Mouse (Mus musculus) megakaryocyte, embryonic 14.5 days (primary cell): Measurements from ENCODE around the gene Gsto2. TPM values are rescaled to one million over a fixed set of nuclear protein-coding genes. Genes with fewer than 3 reads are reported as not detected.

ENCODE experiments used
- H3K27me3 ChIP-seq: replicated peaks from 2 replicates; pipeline ENCODE3; 2012; ENCODE audit warnings: inconsistent platforms
- H3K36me3 ChIP-seq: replicated peaks from 2 replicates; pipeline ENCODE3; 2012; ENCODE audit warnings: low read length, inconsistent platforms, mixed read lengths
- H3K4me1 ChIP-seq: 2 replicates; pipeline ENCODE4 v1.6.1; 2012; ENCODE audit warnings: inconsistent platforms
- H3K4me3 ChIP-seq: replicated peaks from 2 replicates; pipeline ENCODE3; 2012; ENCODE audit warnings: moderate library complexity, mild to moderate bottlenecking, inconsistent platforms
- H3K9me3 ChIP-seq: 2 replicates; pipeline ENCODE4 v1.6.1; 2012; ENCODE audit warnings: inconsistent platforms
- FLI1 ChIP-seq: IDR thresholded peaks from 2 replicates; pipeline ENCODE4 v1.6.1; 2012; ENCODE audit warnings: low read length, inconsistent platforms, mixed read lengths
- GATA1 ChIP-seq: IDR thresholded peaks from 3 replicates; pipeline ENCODE4 v1.6.1; 2012; ENCODE audit warnings: mixed read lengths, low read length, inconsistent platforms, borderline replicate concordance
- polyA plus RNA-seq: library from polyadenylated mRNA; stranded (reverse); fragments of >175 nt; gene quantifications from 2 replicates; pipeline ENCODE4 v1.2.3, GENCODE M21; 2012; ENCODE audit warnings: low replicate concordance; ENCODE audit not compliant: insufficient read depth

Gsto2 gene
- polyA plus RNA-seq, 1 experiment, result not detected

DNA sequence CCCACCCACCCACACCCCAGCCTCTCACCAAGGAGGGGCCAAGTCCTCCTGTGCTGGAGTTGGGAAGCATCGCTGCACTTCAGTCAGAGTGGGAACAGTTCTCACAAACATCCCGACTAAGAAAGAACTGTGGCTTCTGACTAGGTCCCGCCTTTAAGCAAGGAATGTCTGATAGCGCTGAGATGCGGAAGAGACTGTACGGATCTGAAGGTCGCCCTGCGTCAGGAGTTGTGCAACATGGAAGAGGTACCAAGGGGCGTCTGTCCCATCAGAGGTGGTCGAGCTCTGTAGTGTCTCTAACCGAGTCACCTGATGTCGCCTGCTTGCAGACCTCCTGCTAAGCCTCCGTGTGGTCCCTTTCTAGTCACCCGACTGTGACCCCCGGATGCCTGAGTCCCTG, 10.9 kb downstream of the Gsto2 start:
- Histone ChIP-seq H3K4me3 (no peak overlapping the region), H3K36me3 (no peaks in the 10 kb centered on the region), H3K27me3 (peaks cover 38% of the 10 kb centered on the region), H3K4me1 (no peaks in the 10 kb centered on the region), H3K9me3 (no peaks in the 10 kb centered on the region)
- TF ChIP-seq FLI1 (no peak), GATA1 (no peak)

GRCm38 (mm10) chr19:47881538-47881937, 16.2 kb downstream of the Gsto2 start:
- TF ChIP-seq GATA1 (no peak), FLI1 (no peak)
- H3K4me3 ChIP-seq, result no peak overlapping the region
- no peaks in the 10 kb centered on the region for H3K36me3 ChIP-seq
- H3K9me3 ChIP-seq, result no peaks in the 10 kb centered on the region
- H3K4me1 ChIP-seq, result peaks cover 34% of the 10 kb centered on the region
- peaks cover 19% of the 10 kb centered on the region for H3K27me3 ChIP-seq

GRCm38 (mm10) chr19:47882151-47882881, 17.0 kb downstream of the Gsto2 start:
- Histone ChIP-seq H3K9me3 (no peaks in the 10 kb centered on the region), H3K27me3 (peaks cover 13% of the 10 kb centered on the region), H3K4me1 (peaks cover 41% of the 10 kb centered on the region), H3K36me3 (no peaks in the 10 kb centered on the region), H3K4me3 (no peak overlapping the region)
- no peak for TF ChIP-seq FLI1
- no peak for TF ChIP-seq GATA1

DNA sequence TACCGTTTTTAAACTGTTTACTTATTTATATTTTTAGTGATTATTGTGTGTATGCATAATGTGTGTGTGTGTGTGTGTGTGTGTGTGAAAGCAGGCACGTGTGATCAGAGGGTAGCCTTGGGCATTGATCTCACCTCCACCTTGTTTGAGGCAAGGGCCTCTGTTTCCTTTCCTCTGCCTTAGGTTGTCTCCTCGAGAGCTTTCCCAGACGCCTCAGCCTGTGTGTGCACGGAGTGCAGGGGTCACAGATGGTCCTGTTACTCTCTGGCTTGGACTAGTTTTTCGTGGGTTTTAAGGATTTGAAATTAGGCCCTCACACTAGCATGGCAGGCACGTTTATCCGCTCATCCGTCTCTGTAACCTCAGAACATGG, 17.5 kb downstream of the Gsto2 start:
- Histone ChIP-seq H3K36me3 (no peaks in the 10 kb centered on the region), H3K9me3 (no peaks in the 10 kb centered on the region), H3K27me3 (peaks cover 13% of the 10 kb centered on the region), H3K4me3 (no peak overlapping the region), H3K4me1 (peaks cover 46% of the 10 kb centered on the region)
- no peak for TF ChIP-seq GATA1
- no peak for TF ChIP-seq FLI1

GRCm38 (mm10) chr19:47884296-47885085, 19.2 kb downstream of the Gsto2 start:
- Histone ChIP-seq H3K4me1 (peaks cover 46% of the 10 kb centered on the region), H3K4me3 (no peak overlapping the region), H3K36me3 (no peaks in the 10 kb centered on the region), H3K9me3 (no peaks in the 10 kb centered on the region), H3K27me3 (peaks cover 6% of the 10 kb centered on the region)
- no peak for TF ChIP-seq FLI1
- no peak for TF ChIP-seq GATA1

GRCm38 (mm10) chr19:47885191-47885743, 19.9 kb downstream of the Gsto2 start:
- no peaks in the 10 kb centered on the region for H3K36me3 ChIP-seq
- H3K27me3 ChIP-seq, result peaks cover 4% of the 10 kb centered on the region
- peaks cover 52% of the 10 kb centered on the region for H3K4me1 ChIP-seq
- no peak overlapping the region for H3K4me3 ChIP-seq
- H3K9me3 ChIP-seq, result no peaks in the 10 kb centered on the region
- no peak for TF ChIP-seq GATA1

DNA sequence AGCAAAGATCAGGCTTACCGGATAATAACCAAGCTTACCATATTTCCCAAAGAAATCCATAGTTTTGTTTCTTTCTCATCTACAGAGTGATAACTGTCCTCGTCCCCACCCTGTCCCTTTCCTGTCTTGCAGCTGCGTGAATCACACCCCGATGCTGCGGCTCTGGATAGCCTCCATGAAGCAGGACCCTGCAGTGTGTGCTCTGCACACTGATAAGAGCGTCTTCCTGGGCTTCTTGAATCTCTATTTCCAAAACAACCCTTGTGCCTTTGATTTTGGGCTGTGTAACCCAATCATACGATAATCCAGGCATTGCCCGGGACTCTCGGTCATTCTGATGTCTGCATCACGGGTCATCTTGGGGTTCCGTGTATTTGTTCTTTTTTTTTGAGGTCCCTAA, 20.6 kb downstream of the Gsto2 start:
- peaks cover 1% of the 10 kb centered on the region for H3K27me3 ChIP-seq
- peaks cover 58% of the 10 kb centered on the region for H3K4me1 ChIP-seq
- no peak overlapping the region for H3K4me3 ChIP-seq
- TF ChIP-seq FLI1 (no peak), GATA1 (no peak)
- H3K9me3 ChIP-seq, result no peaks in the 10 kb centered on the region
- no peaks in the 10 kb centered on the region for H3K36me3 ChIP-seq

DNA sequence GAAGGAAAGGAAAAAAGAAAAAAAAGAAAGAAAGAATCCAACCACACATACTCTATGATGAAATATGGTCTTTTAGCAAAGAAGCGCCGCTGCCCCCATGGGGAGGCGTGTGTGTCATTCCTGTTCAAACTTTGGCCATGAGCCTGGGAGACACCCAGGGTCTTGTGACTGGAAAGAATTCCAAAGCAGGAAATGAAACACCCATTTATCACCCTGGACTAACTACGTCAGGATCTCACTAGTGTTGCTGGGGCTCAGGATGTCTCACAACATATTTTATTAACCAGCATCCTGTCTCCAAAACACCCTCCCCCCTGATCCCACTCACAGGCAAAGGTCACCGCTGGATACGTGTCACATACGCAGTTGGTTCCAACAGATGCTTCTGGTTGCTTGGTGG, 21.3 kb downstream of the Gsto2 start:
- H3K9me3 ChIP-seq, result no peaks in the 10 kb centered on the region
- TF ChIP-seq FLI1 (no peak), GATA1 (no peak)
- no peak overlapping the region for H3K4me3 ChIP-seq
- H3K36me3 ChIP-seq, result no peaks in the 10 kb centered on the region
- H3K27me3 ChIP-seq, result no peaks in the 10 kb centered on the region
- H3K4me1 ChIP-seq, result peaks cover 65% of the 10 kb centered on the region

DNA sequence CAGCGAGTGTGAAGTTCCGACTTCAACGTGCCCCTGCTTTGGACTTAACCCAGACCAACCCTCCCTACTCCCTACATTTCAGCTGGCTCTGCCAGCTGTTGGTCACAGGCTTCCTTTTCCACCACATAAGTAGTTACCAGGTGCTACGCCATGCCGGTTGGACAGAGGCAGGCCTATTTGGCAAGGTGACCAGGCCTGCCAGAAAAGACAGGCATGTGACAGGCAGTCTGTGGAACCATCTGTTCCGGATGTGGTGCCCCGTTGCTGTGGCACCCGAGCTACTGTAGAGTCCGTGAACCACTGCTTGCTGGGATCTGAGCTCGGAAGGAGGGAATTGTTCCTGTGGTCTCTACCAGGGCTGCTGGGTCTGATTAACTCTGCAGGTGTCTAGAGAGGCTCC, 22.1 kb downstream of the Gsto2 start:
- no peaks in the 10 kb centered on the region for H3K9me3 ChIP-seq
- H3K4me3 ChIP-seq, result no peak overlapping the region
- H3K4me1 ChIP-seq, result peaks cover 71% of the 10 kb centered on the region
- TF ChIP-seq GATA1 (no peak), FLI1 (no peak)
- no peaks in the 10 kb centered on the region for H3K27me3 ChIP-seq
- H3K36me3 ChIP-seq, result no peaks in the 10 kb centered on the region

DNA sequence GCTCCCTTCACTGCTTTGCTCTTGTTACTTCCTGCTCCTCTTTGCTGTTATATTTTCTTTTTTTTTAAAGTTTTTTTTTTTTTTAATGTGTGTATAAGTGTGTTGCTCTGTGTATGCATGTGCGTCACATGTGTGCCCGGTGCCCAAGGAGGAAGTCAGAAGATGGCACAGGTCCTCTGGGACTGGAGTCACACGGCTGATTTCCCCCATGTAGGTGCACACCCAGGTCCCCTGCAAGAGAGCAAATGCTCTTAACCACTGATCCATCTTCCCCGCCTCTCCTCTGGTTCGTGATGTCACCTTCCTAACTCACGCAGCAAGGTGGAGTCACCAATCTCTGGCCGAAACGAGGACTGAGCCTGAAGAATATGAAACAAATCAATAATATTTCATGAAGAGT, 22.7 kb downstream of the Gsto2 start:
- H3K36me3 ChIP-seq, result peaks cover 5% of the 10 kb centered on the region
- H3K9me3 ChIP-seq, result no peaks in the 10 kb centered on the region
- H3K27me3 ChIP-seq, result no peaks in the 10 kb centered on the region
- no peak overlapping the region for H3K4me3 ChIP-seq
- peaks cover 65% of the 10 kb centered on the region for H3K4me1 ChIP-seq
- TF ChIP-seq GATA1 (no peak), FLI1 (no peak)
